Mouse (Mus musculus) C2C12 (cell line): ENCODE results near the gene Abi3.

Experiments
- CTCF ChIP-seq: IDR thresholded peaks from one replicate; pipeline ENCODE4 v1.5.1; 2011; ENCODE audit not compliant: control insufficient read depth, insufficient read depth, insufficient read length
- FOSL1 ChIP-seq: IDR thresholded peaks from one replicate; pipeline ENCODE4 v1.8.0; 2011; ENCODE audit warnings: mild to moderate bottlenecking, low read length; ENCODE audit not compliant: poor library complexity, insufficient read depth, severe bottlenecking
- MAX ChIP-seq: IDR thresholded peaks from one replicate; pipeline ENCODE4 v1.6.1; 2011; ENCODE audit warnings: mild to moderate bottlenecking, control low read depth
- MYOD1 ChIP-seq: IDR thresholded peaks from one replicate; pipeline ENCODE4 v1.6.1; 2011; ENCODE audit warnings: low read depth; ENCODE audit not compliant: control insufficient read depth, insufficient read length
- USF1 ChIP-seq: IDR thresholded peaks from one replicate; pipeline ENCODE4 v1.6.1; 2011; ENCODE audit warnings: low read depth, mild to moderate bottlenecking, control low read depth, moderate library complexity

DNA sequence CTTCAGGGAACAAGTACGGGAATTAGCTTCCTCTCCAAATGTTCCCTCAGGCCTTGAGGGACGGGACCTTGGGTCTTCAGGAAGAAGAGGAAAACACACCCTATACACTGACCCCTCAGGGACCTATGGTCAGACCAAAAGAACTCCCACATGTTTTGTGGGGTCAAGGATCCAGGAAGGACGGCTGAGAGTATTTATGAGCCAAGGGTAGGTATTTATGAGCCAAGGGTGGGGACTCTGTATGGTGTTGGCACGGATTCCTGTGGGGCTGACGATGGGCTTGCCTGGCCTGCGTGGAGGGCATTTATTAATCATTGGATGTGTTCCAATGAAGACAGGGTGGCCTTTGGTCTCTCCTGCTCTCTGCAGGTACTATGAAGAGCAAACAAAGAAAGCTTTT is 5.8 kb downstream of the Abi3 start:
- TF ChIP-seq CTCF, result no peak
- no peak for TF ChIP-seq MAX
- TF ChIP-seq MYOD1, result no peak
- TF ChIP-seq USF1, result no peak
- no peak for TF ChIP-seq FOSL1
